Mouse (Mus musculus) neural tube, embryonic 13.5 days (tissue): ENCODE measurements around the gene Tbc1d22a. TPM values are rescaled to one million over a fixed set of nuclear protein-coding genes. Genes with fewer than 3 reads are reported as not detected.
"Not testable (repeated sequence)": the region's sequence is repeated elsewhere in the genome, so short reads cannot be mapped to it uniquely, and the experiment has no call there.

ENCODE experiments used
- ATAC-seq: fragments of 200-750 bp; cut with Nextera tagmentation; 2 replicates; pipeline ENCODE4 v1.8.0; 2017; ENCODE audit warnings: low read depth, mild to moderate bottlenecking, moderate TSS enrichment, moderate library complexity
- H3K27ac ChIP-seq: fragments of 300-500 bp; sonication (generic); replicated peaks from 2 replicates; pipeline ENCODE4 v1.5.1; 2015; ENCODE audit warnings: moderate library complexity, mild to moderate bottlenecking, inconsistent platforms
- H3K27me3 ChIP-seq: fragments of 300-500 bp; sonication (generic); 2 replicates; pipeline ENCODE4 v1.6.1; 2015; ENCODE audit warnings: mild to moderate bottlenecking, inconsistent platforms
- H3K36me3 ChIP-seq: fragments of 300-500 bp; sonication (generic); 2 replicates; pipeline ENCODE4 v1.6.1; 2015; ENCODE audit warnings: mild to moderate bottlenecking, inconsistent platforms
- H3K4me1 ChIP-seq: fragments of 300-500 bp; sonication (generic); replicated peaks from 2 replicates; pipeline ENCODE4 v1.6.1; 2015; ENCODE audit warnings: inconsistent platforms
- H3K4me2 ChIP-seq: fragments of 300-500 bp; sonication (generic); 2 replicates; pipeline ENCODE4 v1.6.1; 2015; ENCODE audit warnings: inconsistent platforms, mild to moderate bottlenecking, moderate library complexity
- H3K4me3 ChIP-seq: fragments of 300-500 bp; sonication (generic); 2 replicates; pipeline ENCODE4 v1.5.1; 2015; ENCODE audit warnings: mild to moderate bottlenecking, inconsistent platforms
- H3K9ac ChIP-seq: fragments of 300-500 bp; sonication (generic); 2 replicates; pipeline ENCODE4 v1.6.1; 2015; ENCODE audit warnings: moderate library complexity, mild to moderate bottlenecking, inconsistent platforms
- H3K9me3 ChIP-seq: fragments of 300-500 bp; sonication (generic); 2 replicates; pipeline ENCODE4 v1.6.1; 2016; ENCODE audit warnings: inconsistent platforms
- WGBS: fragments of 180-500 bp; shearing (Covaris S2); methylation state at CpG from one replicate; pipeline ENCODE4 v1.1.7; 2015; 5-methylcytosine and 5-hydroxymethylcytosine counted together
- polyA plus RNA-seq: library from polyadenylated mRNA; unstranded; fragments of >200 nt; fragmentation: Nextera tagmentation; extraction: Ambion mirVana; gene quantifications from 2 replicates; pipeline ENCODE4 v1.2.1, GENCODE M21; 2015

The Tbc1d22a gene
- polyA plus RNA-seq, 1 experiment from 2014 or later = 12.4 TPM

DNA sequence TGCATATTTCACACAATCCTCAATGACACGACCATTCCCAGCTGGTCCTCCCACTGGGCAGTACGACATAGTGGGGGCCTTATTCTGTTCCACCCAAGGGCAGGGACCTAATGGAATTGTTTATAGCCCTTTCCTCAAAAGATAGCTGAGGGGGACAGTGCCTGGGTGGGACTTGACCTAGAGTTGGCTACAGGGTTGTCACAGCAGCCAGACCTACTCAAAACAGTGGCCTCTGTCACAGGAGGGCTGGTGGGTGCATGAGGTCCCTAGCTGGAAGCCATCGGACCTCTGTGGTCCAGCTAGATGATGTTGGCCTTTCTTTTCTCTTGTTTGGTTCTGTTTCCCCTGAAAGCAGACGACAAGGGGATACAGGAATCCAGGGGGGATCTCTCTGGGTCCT lies 14.8 kb upstream of the Tbc1d22a start:
- H3K4me1 ChIP-seq = peaks cover 14% of the 10 kb centered on the region
- ATAC-seq = no peak
- WGBS = 73% methylated on average over 4 of the region's 4 CpGs
- H3K36me3 ChIP-seq = no peaks in the 10 kb centered on the region
- H3K9me3 ChIP-seq = no peaks in the 10 kb centered on the region
- no peaks in the 10 kb centered on the region for H3K27me3 ChIP-seq
- H3K27ac ChIP-seq = no peak overlapping the region
- no peak overlapping the region for H3K9ac ChIP-seq
- H3K4me3 ChIP-seq = no peak overlapping the region
- no peak overlapping the region for H3K4me2 ChIP-seq

DNA sequence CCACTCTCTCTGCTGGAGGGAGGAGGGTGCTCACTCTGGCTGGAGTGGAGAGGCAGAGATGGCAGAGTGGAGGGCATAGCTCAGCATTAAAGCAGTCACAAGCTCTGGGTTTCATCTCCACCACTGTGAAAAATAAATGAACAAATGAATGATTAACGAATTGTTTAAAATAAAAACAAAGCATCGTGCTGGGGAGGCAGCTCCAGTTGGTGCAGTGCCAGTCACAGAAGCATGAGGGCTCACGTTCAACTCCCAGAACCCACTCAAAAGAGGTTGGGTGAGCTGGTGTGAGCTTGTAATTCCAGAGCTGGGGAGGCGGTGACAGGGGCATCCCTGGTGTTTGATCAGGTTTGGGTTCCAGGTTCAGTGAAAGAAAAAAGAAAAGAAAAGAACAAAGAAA lies 14.1 kb upstream of the Tbc1d22a start:
- WGBS = 57% methylated on average over 4 of the region's 4 CpGs
- Histone ChIP-seq H3K9me3 (no peaks in the 10 kb centered on the region), H3K4me2 (no peak overlapping the region)

DNA sequence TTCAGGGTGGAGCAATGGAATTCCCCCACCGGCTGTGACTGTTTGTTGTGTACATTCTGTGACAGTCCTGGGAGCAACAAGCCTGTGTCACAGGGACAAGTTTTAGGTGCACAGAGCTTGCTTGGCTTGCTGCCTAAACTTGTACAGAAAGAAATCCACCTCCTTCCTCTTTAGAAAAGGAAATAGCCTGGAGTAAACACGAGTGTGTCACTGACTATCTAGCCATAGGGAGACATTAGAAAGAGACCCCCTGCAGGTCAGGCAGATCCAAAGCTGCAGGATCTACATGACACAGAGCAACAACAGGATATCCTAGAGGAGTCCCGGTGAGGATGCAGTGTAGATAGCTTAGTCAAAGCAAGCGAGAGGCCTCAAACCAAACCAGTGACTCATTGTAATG lies 13.2 kb upstream of the Tbc1d22a start:
- Histone ChIP-seq H3K4me2 (no peak overlapping the region), H3K27me3 (no peaks in the 10 kb centered on the region), H3K9ac (no peak overlapping the region), H3K27ac (no peak overlapping the region), H3K9me3 (no peaks in the 10 kb centered on the region), H3K36me3 (no peaks in the 10 kb centered on the region), H3K4me3 (no peak overlapping the region), H3K4me1 (peaks cover 14% of the 10 kb centered on the region)
- WGBS = 42% methylated on average over 4 of the region's 4 CpGs
- ATAC-seq = no peak

More for the DNA sequence above, 14.1 kb upstream of the Tbc1d22a start:
- no peaks in the 10 kb centered on the region for H3K36me3 ChIP-seq
- no peak overlapping the region for H3K27ac ChIP-seq
- peaks cover 14% of the 10 kb centered on the region for H3K4me1 ChIP-seq
- no peak overlapping the region for H3K4me3 ChIP-seq
- ATAC-seq = no peak
- H3K27me3 ChIP-seq = no peaks in the 10 kb centered on the region
- H3K9ac ChIP-seq = no peak overlapping the region

DNA sequence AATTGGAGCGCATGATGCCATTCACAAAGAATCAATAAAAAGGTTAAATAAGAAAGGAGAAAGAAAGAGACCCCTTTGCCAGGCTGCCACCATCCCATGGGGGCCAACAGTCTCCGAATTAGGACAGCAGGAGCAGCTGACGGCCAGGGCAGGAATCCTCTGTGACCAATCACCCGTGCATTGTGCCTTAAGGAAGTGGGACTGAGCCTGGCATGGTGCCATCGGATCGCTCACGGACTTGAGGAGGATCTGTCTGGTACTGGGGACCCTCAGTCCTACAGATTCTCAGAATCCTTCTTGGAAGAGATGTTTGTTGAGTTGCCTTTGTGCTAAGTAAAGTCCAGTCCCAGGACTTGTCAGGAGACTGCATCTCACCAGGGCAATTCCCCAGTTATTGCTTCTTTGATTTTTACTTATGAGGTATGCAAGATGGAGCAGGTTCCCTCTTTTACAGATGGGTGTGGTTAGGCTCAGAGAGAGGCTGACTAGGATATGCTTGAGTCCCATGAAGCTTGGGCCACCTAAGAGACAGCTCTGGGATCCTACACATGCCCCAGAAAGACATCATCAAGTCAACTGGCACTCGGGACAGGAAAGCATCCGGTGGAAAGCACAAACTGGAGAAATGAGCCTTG lies 12.4 kb upstream of the Tbc1d22a start:
- H3K36me3 ChIP-seq = no peaks in the 10 kb centered on the region
- no peaks in the 10 kb centered on the region for H3K27me3 ChIP-seq
- 51% methylated on average over 9 of the region's 9 CpGs for WGBS
- no peak for ATAC-seq
- H3K4me3 ChIP-seq = no peak overlapping the region
- peaks cover 14% of the 10 kb centered on the region for H3K4me1 ChIP-seq
- H3K9ac ChIP-seq = peak overlapping the region; percentile 3; the same call in 1 of the 2 replicates
- no peak overlapping the region for H3K4me2 ChIP-seq
- no peak overlapping the region for H3K27ac ChIP-seq
- H3K9me3 ChIP-seq = no peaks in the 10 kb centered on the region

DNA sequence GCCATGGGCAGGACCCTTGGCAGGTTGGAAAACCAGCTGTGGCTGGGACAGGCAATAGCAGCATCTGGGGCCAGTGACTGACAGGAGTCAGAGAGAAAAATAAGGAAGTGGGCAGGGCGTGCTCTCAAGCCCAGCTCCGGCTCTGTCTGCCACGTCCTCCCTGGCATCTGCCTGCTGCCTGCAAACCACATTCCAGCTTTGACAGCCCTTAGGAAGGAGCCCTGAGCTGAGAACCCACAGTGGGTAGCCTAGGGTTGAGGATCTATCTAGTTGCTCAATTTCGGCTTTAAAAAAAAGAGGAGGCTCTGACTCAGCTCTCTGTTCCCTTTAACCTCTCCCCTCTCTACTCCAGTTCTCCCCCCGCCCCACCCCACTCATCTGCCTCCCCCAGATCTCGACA lies 11.6 kb upstream of the Tbc1d22a start:
- Histone ChIP-seq H3K4me2 (no peak overlapping the region), H3K9ac (no peak overlapping the region), H3K27me3 (no peaks in the 10 kb centered on the region), H3K9me3 (no peaks in the 10 kb centered on the region), H3K36me3 (no peaks in the 10 kb centered on the region), H3K4me1 (peaks cover 14% of the 10 kb centered on the region), H3K27ac (no peak overlapping the region), H3K4me3 (no peak overlapping the region)
- WGBS = 53% methylated on average over 6 of the region's 6 CpGs
- ATAC-seq = no peak

DNA sequence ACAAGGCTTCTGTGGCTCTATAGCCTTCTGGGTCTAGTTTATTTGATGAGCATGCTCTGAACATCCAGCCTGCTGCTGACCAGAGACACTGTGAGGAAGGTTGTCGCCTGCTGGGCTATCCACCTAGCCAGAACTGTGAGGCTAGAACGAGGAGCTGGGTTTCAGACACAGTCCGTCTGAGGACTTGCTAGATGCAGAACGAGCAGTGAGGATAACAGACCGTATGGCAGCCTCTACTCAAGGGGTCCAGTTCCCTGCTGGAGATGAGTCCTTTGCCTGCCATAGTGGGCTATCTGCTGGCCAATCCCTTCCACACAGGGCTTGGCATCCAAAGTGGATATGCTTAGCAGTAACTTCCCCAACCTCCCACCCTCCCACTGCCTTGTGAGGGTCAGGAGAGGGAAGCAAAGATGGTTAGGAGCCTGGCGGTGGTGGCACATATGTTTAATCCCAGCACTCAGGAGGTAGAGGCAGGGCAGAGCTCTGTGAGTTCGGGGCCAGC lies 10.9 kb upstream of the Tbc1d22a start:
- WGBS = 82% methylated on average over 7 of the region's 7 CpGs
- H3K9ac ChIP-seq = no peak overlapping the region
- H3K36me3 ChIP-seq = no peaks in the 10 kb centered on the region
- H3K4me1 ChIP-seq = peaks cover 14% of the 10 kb centered on the region
- H3K4me2 ChIP-seq = no peak overlapping the region
- ATAC-seq = no peak
- no peak overlapping the region for H3K4me3 ChIP-seq
- H3K27ac ChIP-seq = no peak overlapping the region
- H3K27me3 ChIP-seq = no peaks in the 10 kb centered on the region
- H3K9me3 ChIP-seq = no peaks in the 10 kb centered on the region

DNA sequence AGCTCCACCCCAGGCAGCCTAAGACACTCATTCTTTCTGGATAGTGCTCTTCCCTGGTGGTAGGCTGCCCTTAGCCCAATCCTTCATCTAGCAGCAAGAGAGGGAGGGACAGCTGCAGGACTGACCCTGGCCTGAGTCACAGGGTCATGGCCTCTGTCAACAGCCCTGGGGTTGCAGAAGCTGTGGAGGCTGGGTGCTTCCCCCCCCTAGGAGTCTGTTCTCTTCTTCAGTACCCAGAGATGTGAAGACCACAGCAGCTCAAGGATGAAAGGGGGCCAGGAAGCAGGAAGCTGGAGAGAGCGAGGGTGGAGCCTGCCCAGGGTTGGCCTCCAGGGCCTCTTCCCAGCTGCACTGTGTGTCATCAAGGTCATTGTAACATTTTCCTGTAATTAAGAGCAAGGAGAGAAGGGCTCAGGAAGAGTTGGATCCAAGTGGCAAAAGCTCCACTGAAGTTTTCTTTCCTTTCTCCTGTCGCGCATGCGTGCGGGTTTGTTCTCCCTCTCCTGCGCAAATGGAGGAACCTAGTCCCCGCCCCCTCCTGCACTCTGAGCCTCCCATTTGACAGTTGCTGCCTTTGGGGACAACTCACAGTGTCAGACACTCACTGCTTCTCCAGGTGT lies 10.2 kb upstream of the Tbc1d22a start:
- H3K27ac ChIP-seq = no peak overlapping the region
- H3K27me3 ChIP-seq = no peaks in the 10 kb centered on the region
- peaks cover 14% of the 10 kb centered on the region for H3K4me1 ChIP-seq
- no peak overlapping the region for H3K4me3 ChIP-seq
- no peak overlapping the region for H3K4me2 ChIP-seq
- no peak overlapping the region for H3K9ac ChIP-seq
- no peaks in the 10 kb centered on the region for H3K9me3 ChIP-seq
- no peaks in the 10 kb centered on the region for H3K36me3 ChIP-seq
- no peak for ATAC-seq
- 54% methylated on average over 7 of the region's 7 CpGs for whole genome bisulfite sequencing

DNA sequence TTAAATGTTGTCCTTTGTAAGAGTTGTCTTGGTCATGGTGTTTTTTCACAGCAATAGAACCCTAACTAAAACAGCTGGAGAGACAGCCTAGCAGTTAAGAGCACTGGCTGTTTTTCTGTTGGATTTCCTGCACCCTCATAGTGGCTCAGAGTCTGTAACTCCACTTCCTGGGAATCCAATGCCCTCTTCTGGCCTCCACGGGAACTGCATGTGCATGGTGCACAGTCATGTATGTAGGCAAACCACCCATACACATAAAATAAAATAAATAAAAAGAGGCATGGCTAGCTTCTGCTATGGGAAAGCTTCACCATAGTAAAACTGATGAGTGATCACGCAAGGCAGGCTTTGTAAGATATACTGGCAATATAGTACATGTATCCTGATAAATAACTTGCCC lies 9.0 kb upstream of the Tbc1d22a start:
- no peak overlapping the region for H3K27ac ChIP-seq
- no peaks in the 10 kb centered on the region for H3K27me3 ChIP-seq
- H3K36me3 ChIP-seq = no peaks in the 10 kb centered on the region
- no peak overlapping the region for H3K9ac ChIP-seq
- H3K9me3 ChIP-seq = no peaks in the 10 kb centered on the region
- H3K4me1 ChIP-seq = peaks cover 18% of the 10 kb centered on the region
- ATAC-seq = no peak
- H3K4me2 ChIP-seq = no peak overlapping the region
- 53% methylated on average over 2 of the region's 2 CpGs for WGBS
- H3K4me3 ChIP-seq = no peak overlapping the region

DNA sequence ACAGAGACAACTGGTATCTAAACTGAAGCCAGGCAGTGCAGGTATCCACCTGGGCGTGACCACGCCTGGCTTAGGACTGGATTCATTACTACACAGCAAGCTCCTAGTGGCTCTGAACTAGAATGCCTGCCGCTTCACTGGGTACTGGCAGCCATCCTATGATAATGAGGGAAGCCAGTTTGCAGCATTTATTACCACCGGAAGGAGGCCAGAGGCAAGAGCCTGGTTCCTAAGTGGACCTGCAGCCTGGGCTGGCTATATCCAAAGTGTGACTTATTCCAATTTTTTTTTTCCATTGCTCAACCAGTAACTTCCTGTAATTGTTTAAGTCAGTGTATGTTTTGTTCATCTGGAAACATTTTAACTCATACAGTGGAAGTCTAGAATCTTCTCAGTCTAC lies 7.9 kb upstream of the Tbc1d22a start:
- ATAC-seq = no peak
- Histone ChIP-seq H3K27me3 (no peaks in the 10 kb centered on the region), H3K4me3 (no peak overlapping the region), H3K36me3 (no peaks in the 10 kb centered on the region), H3K27ac (no peak overlapping the region), H3K9ac (no peak overlapping the region), H3K4me2 (no peak overlapping the region), H3K9me3 (no peaks in the 10 kb centered on the region), H3K4me1 (peaks cover 22% of the 10 kb centered on the region)
- WGBS = 61% methylated on average over 4 of the region's 4 CpGs

DNA sequence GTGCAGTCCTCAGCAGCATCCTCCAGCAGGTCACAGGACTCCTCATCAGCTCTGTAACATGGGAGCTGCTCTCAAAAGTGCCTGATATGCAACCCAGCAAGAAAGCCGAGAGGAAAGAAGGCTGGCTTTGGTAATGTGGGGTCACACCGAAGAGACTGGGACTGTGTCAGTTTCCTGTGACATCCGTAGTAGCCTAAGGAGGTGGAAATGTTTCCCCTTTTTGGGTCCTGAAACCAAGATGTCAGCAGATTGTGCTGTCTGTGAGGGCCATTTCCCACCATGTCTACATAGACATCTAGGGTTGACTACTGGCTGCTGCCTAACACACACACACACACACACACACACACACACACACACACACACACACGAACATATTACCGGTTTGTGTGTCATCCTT lies 2.1 kb upstream of the Tbc1d22a start:
- not testable (repeated sequence) for H3K4me3 ChIP-seq, H3K36me3 ChIP-seq, H3K4me2 ChIP-seq, H3K27me3 ChIP-seq, H3K9me3 ChIP-seq, H3K27ac ChIP-seq, H3K9ac ChIP-seq, ATAC-seq
- 92% methylated on average over 5 of the region's 5 CpGs for WGBS
- peaks cover 45% of the 10 kb centered on the region for H3K4me1 ChIP-seq

DNA sequence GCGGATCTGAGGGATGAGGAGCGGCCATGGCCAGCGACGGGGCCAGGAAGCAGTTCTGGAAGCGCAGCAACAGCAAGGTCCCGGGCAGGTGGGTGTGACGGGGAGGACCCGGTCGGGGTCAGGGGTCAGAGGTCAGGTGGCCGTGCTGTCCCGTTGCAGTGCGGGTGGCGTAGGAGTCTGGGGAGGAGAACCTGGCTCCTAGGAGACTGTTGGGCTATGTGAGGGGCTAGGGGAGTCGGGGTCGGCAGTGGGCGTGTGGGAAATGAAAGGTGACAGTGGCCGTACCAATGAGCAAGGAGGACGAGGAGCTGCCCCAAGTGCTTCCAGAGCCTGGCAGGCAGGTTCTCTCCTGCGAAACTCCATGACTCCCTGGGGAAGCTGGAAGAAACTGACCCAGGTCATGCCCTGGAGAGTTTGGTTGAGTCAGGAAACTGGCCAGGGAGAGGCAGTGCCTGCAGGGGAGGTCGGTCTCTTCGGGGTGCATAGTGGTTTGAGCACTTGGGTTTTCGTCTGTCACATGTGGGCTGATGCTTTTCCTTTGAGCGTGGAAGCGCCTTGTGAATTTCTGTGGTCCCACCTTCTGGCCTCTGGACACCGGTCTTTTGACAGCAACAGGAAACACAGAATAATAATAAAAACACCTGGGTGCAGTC lies 416 bp downstream of the Tbc1d22a start:
- no peaks in the 10 kb centered on the region for H3K9me3 ChIP-seq
- no peaks in the 10 kb centered on the region for H3K27me3 ChIP-seq
- peak overlapping the region; percentile 99 for H3K4me2 ChIP-seq
- WGBS = 16% methylated on average over 25 of the region's 25 CpGs
- H3K4me3 ChIP-seq = peak overlapping the region; percentile 80
- H3K36me3 ChIP-seq = no peaks in the 10 kb centered on the region
- H3K4me1 ChIP-seq = peaks cover 45% of the 10 kb centered on the region
- peak overlapping the region; percentile 92 for H3K9ac ChIP-seq
- peak; percentile 51; the same call in 1 of the 2 replicates for ATAC-seq
- H3K27ac ChIP-seq = peak overlapping the region; percentile 93

DNA sequence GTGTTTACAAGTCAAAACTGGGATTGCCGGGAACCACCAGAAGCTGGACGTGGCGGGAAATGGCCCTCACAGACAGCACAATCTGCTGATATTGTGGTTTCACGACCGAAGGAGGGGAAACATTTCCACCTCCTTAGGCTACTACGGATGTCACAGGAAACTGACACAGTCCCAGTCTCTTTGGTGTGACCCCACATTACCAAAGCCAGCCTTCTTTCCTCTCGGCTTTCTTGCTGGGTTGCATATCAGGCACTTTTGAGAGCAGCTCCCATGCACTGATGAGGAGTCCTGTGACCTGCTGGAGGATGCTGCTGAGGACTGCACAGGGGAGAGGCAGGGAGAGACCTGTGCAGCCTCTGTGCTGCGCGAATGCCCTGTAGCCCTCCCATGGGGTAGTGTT lies 2.4 kb downstream of the Tbc1d22a start:
- H3K4me2 ChIP-seq = not testable (repeated sequence)
- WGBS = 88% methylated on average over 9 of the region's 9 CpGs

More for the DNA sequence above, 2.4 kb downstream of the Tbc1d22a start:
- peaks cover 28% of the 10 kb centered on the region for H3K4me1 ChIP-seq
- not testable (repeated sequence) for H3K36me3 ChIP-seq, H3K27ac ChIP-seq, H3K9me3 ChIP-seq, H3K27me3 ChIP-seq, H3K4me3 ChIP-seq, ATAC-seq, H3K9ac ChIP-seq
